In the genomic region with DNA sequence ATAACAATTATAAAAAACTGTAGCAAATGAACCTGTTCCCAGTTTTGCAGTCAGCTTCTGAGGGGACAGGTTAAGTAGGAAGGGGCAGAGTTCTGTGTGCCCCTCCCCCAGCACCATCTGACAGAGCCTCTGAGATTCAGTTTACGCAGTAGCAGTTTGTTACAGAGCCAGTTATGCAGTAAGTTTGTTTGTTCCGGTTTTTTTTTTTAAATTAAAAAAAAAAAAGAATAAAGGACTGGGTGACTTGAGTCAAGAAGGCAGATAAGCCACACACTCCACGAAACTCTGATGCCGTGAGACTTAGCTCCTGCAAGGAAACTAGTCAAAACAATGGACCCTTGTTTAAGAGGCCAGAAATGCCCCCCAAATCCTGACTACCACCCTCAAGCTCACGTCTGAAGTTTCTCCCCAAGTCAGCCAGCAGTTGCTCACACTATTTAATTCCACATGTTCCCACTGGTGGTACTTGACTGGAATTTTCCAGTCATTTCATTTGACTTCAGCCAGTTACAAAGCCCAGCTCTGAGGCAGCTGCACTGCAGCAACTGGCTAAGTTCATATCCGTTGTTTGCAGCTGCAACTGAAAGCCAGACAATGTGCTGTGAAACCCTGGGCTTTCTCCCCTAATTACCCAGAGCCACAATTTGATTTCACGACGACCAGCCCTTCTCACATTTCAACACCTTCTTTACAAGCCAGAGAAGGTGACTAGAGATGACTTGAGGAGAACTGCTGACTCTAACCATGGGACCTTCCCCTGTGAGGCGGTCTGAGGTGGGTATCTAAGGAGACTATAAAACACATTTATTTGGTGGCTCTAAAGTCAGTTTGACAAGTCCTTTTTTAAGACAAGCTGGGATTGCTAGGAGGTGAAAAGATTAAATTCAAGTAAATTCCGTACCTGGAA, we compare ENCODE assay signal across 10 mouse cellular contexts. TPM values are rescaled to one million over a fixed set of nuclear protein-coding genes. Genes with fewer than 3 reads are reported as not detected.
DNase-seq lines count a peak whose midpoint lies in the region; ATAC-seq and TF ChIP-seq lines count a peak whose summit lies in the region.
"Had no signal": no experiment of that assay in that cellular context is flagged by ENCODE, and none has a peak within 500 bp of the region (broad histone marks: within the 10 kb centered on the region; RNA-seq: fewer than 3 reads in every experiment).

No protein-coding gene starts in this region.

- no peak for TF ChIP-seq CTCF in lung, embryonic 14.5 days (IDR thresholded peaks at IDR 0.05; ENCODE audit: low read depth)
- no peak for TF ChIP-seq CTCF in olfactory bulb, adult 2 months (IDR thresholded peaks at IDR 0.05; ENCODE audit: insufficient read depth, low read depth, low read length)

- TF ChIP-seq POLR2A in olfactory bulb, adult 2 months (IDR thresholded peaks at IDR 0.05; ENCODE audit: insufficient read depth, low read depth, low read length): no peak

- no peak overlapping the region for H3K4me3 ChIP-seq in lung, embryonic 14.5 days (ENCODE audit: low read depth, low read length)
- no peak overlapping the region for H3K4me3 ChIP-seq in hindbrain, embryonic 16.5 days (ENCODE audit: low read length)
- H3K4me3 ChIP-seq in olfactory bulb, adult 2 months (ENCODE audit: insufficient read depth, low read depth, low read length): no peak overlapping the region
- H3K4me3 ChIP-seq: erythroblast, embryonic 14.5 days had no signal

- H3K9ac ChIP-seq in lung, embryonic 14.5 days: no peak overlapping the region
- H3K9ac ChIP-seq in hindbrain, embryonic 16.5 days (ENCODE audit: low read depth, low read length): no peak overlapping the region
- H3K9ac ChIP-seq: liver, embryonic 14.5 days had no signal

- peak; percentile 30 for ATAC-seq in lung, embryonic 14.5 days (ENCODE audit: insufficient read depth)
- ATAC-seq in hindbrain, embryonic 16.5 days: no peak
- no peak for ATAC-seq in frontal cortex, adult (ENCODE audit: low TSS enrichment)

- H3K4me2 ChIP-seq in lung, embryonic 14.5 days: peak overlapping the region; percentile 12; the same call in 1 of the 2 replicates
- no peak overlapping the region for H3K4me2 ChIP-seq in hindbrain, embryonic 16.5 days (ENCODE audit: low read length)

- peak; percentile 10 for DNase-seq in cerebellum, adult 9-10 months
- no peak for DNase-seq in cerebellum, postnatal 14 days
- peak; percentile 63 for DNase-seq in lung, embryonic 14.5 days
- no peak for DNase-seq in lung, postnatal 25 days (ENCODE audit: low spot score)
- no peak for DNase-seq in retina, embryonic 14.5 days (ENCODE audit: low spot score)

- H3K27ac ChIP-seq in lung, embryonic 14.5 days (ENCODE audit: low read depth): peak overlapping the region; percentile 60
- peak overlapping the region; percentile 21; the same call in 1 of the 2 replicates for H3K27ac ChIP-seq in hindbrain, embryonic 16.5 days (ENCODE audit: low read depth, low read length)
- H3K27ac ChIP-seq in olfactory bulb, adult 2 months (ENCODE audit: insufficient read depth, low read depth, low read length): peak overlapping the region; percentile 2; the same call in 1 of the 2 replicates
- H3K27ac ChIP-seq: liver, embryonic 14.5 days had no signal

- WGBS in lung, embryonic 14.5 days: 12% methylated on average over 10 of the region's 10 CpGs
- WGBS in hindbrain, embryonic 16.5 days: 30% methylated on average over 10 of the region's 10 CpGs
- WGBS in olfactory bulb, adult 2 months: 27% methylated on average over 10 of the region's 10 CpGs

- H3K27me3 ChIP-seq in lung, embryonic 14.5 days (ENCODE audit: insufficient read depth, low read length): no peaks in the 10 kb centered on the region
- no peaks in the 10 kb centered on the region for H3K27me3 ChIP-seq in hindbrain, embryonic 16.5 days (replicated peaks; ENCODE audit: control insufficient read depth, insufficient read depth, low read length)

- H3K36me3 ChIP-seq in lung, embryonic 14.5 days (ENCODE audit: insufficient read depth): peaks cover 25% of the 10 kb centered on the region; the same call in 1 of the 2 replicates
- peaks cover 5% of the 10 kb centered on the region for H3K36me3 ChIP-seq in hindbrain, embryonic 16.5 days (ENCODE audit: control insufficient read depth, insufficient read depth, low read length)

- no peaks in the 10 kb centered on the region for H3K9me3 ChIP-seq in lung, embryonic 14.5 days (ENCODE audit: low read depth, low read length)
- no peaks in the 10 kb centered on the region for H3K9me3 ChIP-seq in hindbrain, embryonic 16.5 days (ENCODE audit: control insufficient read depth, low read length)

- peaks cover 28% of the 10 kb centered on the region for H3K4me1 ChIP-seq in lung, embryonic 14.5 days (ENCODE audit: insufficient read depth)
- peaks cover 43% of the 10 kb centered on the region for H3K4me1 ChIP-seq in hindbrain, embryonic 16.5 days (ENCODE audit: control insufficient read depth, insufficient read depth, low read depth, low read length)
- peaks cover 18% of the 10 kb centered on the region for H3K4me1 ChIP-seq in olfactory bulb, adult 2 months (ENCODE audit: control insufficient read depth, insufficient read depth, low read length)

RNA-seq across cellular contexts. Expression of gene Rgmb, which starts 22.1 kb away (rescaled TPM):
- 17.6 and 18.9 TPM in 2 replicates for polyA plus RNA-seq in lung, embryonic 14.5 days (2014; fragmentation: Nextera tagmentation; extraction: Ambion mirVana)
- 50.8 and 58.5 TPM in 2 replicates for polyA plus RNA-seq in hindbrain, embryonic 16.5 days (2015; fragmentation: Nextera tagmentation; extraction: Ambion mirVana)
- not detected in 2 replicates for polyA plus RNA-seq in olfactory bulb, adult 2 months (2012; ENCODE audit: insufficient read depth, insufficient read length, low replicate concordance, missing spikeins)
- polyA plus RNA-seq: erythroblast, embryonic 14.5 days had no signal

Comparison
In these comparisons a context has a peak if more than half of its experiments do, and no peak if none do; other contexts are left out.
1. DNase-seq: peak in cerebellum, adult 9-10 months (single experiment) and lung, embryonic 14.5 days (single experiment); none in cerebellum, postnatal 14 days (0 of 2), lung, postnatal 25 days (single experiment) and retina, embryonic 14.5 days (single experiment).
2. H3K27ac ChIP-seq: peak in every context shown above with its lines; median percentile 60 in lung, embryonic 14.5 days; 21 in hindbrain, embryonic 16.5 days; 2 in olfactory bulb, adult 2 months.